Mouse (Mus musculus) midbrain, embryonic 16.5 days (tissue): ENCODE measurements around the gene Vcpkmt. TPM values are rescaled to one million over a fixed set of nuclear protein-coding genes. Genes with fewer than 3 reads are reported as not detected.

Experiments used
- ATAC-seq: fragments of 200-750 bp; cut with Nextera tagmentation; 2 replicates; pipeline ENCODE4 v1.8.0; 2017; ENCODE audit warnings: moderate TSS enrichment
- H3K27ac ChIP-seq: fragments of 300-500 bp; sonication (generic); 2 replicates; pipeline ENCODE4 v1.5.1; 2014; ENCODE audit warnings: mild to moderate bottlenecking, low read length, mixed read lengths
- H3K27me3 ChIP-seq: fragments of 300-500 bp; sonication (generic); 2 replicates; pipeline ENCODE4 v1.6.1; 2014; ENCODE audit warnings: low read depth, low read length, mixed read lengths; ENCODE audit not compliant: control insufficient read depth, insufficient read depth
- H3K36me3 ChIP-seq: fragments of 300-500 bp; sonication (generic); 2 replicates; pipeline ENCODE4 v1.6.1; 2014; ENCODE audit warnings: mild to moderate bottlenecking, low read length, moderate library complexity, mixed read lengths; ENCODE audit not compliant: control insufficient read depth, insufficient read depth
- H3K4me1 ChIP-seq: fragments of 300-500 bp; sonication (generic); 2 replicates; pipeline ENCODE4 v1.6.1; 2014; ENCODE audit warnings: mild to moderate bottlenecking, low read length, mixed read lengths; ENCODE audit not compliant: control insufficient read depth, insufficient read depth
- H3K4me2 ChIP-seq: fragments of 300-500 bp; sonication (generic); 2 replicates; pipeline ENCODE4 v1.6.1; 2014; ENCODE audit warnings: mild to moderate bottlenecking, low read length, mixed read lengths
- H3K4me3 ChIP-seq: fragments of 300-500 bp; sonication (generic); 2 replicates; pipeline ENCODE4 v1.5.1; 2014; ENCODE audit warnings: low read depth, mild to moderate bottlenecking, low read length, moderate library complexity, mixed read lengths
- H3K9ac ChIP-seq: fragments of 300-500 bp; sonication (generic); 2 replicates; pipeline ENCODE4 v1.6.1; 2014; ENCODE audit warnings: low read depth, low read length, mixed read lengths
- H3K9me3 ChIP-seq: fragments of 300-500 bp; sonication (generic); replicated peaks from 2 replicates; pipeline ENCODE4 v1.6.1; 2014; ENCODE audit warnings: mild to moderate bottlenecking, low read length, mixed read lengths; ENCODE audit not compliant: control insufficient read depth, poor library complexity, severe bottlenecking
- WGBS: fragments of 180-500 bp; shearing (Covaris S2); extraction: QIAGEN DNeasy Blood & Tissue Kit; methylation state at CpG from one replicate; pipeline ENCODE4 v1.1.7; 2014; 5-methylcytosine and 5-hydroxymethylcytosine counted together
- microRNA-seq: library from miRNA; unstranded; fragments of <30 nt; microRNA quantifications from one replicate; pipeline ENCODE4, GENCODE M21; 2017
- polyA plus RNA-seq: library from polyadenylated mRNA; unstranded; fragments of >200 nt; fragmentation: Nextera tagmentation; extraction: Ambion mirVana; gene quantifications from 2 replicates; pipeline ENCODE4 v1.2.1, GENCODE M21; 2015

Gene Vcpkmt
- polyA plus RNA-seq, 1 experiment from 2014 or later, result 30.5 TPM

- no peaks in the 10 kb centered on the region for H3K36me3 ChIP-seq
- no peak overlapping the region for H3K4me2 ChIP-seq
- no peaks in the 10 kb centered on the region for H3K9me3 ChIP-seq
- WGBS, result 86% methylated on average over 5 of the region's 5 CpGs
- peaks cover 2% of the 10 kb centered on the region; the same call in 1 of the 2 replicates for H3K4me1 ChIP-seq
- no peak overlapping the region for H3K4me3 ChIP-seq
- H3K9ac ChIP-seq, result no peak overlapping the region
- H3K27me3 ChIP-seq, result no peaks in the 10 kb centered on the region
- H3K27ac ChIP-seq, result no peak overlapping the region
- no peak for ATAC-seq
These were observed 49.6 kb downstream of the Vcpkmt start for GRCm38 (mm10) chr12:69533237-69533636.

GRCm38 (mm10) chr12:69532530-69532929 is 50.3 kb downstream of the Vcpkmt start:
- Histone ChIP-seq H3K27ac (no peak overlapping the region), H3K9ac (no peak overlapping the region), H3K4me1 (peaks cover 1% of the 10 kb centered on the region; the same call in 1 of the 2 replicates), H3K4me3 (no peak overlapping the region), H3K27me3 (no peaks in the 10 kb centered on the region), H3K9me3 (no peaks in the 10 kb centered on the region), H3K36me3 (no peaks in the 10 kb centered on the region), H3K4me2 (no peak overlapping the region)
- 89% methylated on average over 3 of the region's 3 CpGs for WGBS
- no peak for ATAC-seq

- 88% methylated on average over 4 of the region's 4 CpGs for WGBS
- no peaks in the 10 kb centered on the region for H3K36me3 ChIP-seq
- no peaks in the 10 kb centered on the region for H3K4me1 ChIP-seq
- no peak overlapping the region for H3K27ac ChIP-seq
- no peak overlapping the region for H3K4me2 ChIP-seq
- no peak for ATAC-seq
- H3K9ac ChIP-seq, result no peak overlapping the region
- no peak overlapping the region for H3K4me3 ChIP-seq
- H3K9me3 ChIP-seq, result no peaks in the 10 kb centered on the region
- no peaks in the 10 kb centered on the region for H3K27me3 ChIP-seq
These were observed 50.7 kb downstream of the Vcpkmt start for GRCm38 (mm10) chr12:69532091-69532490.

GRCm38 (mm10) chr12:69529694-69530403 is 53.0 kb downstream of the Vcpkmt start:
- Histone ChIP-seq H3K27me3 (no peaks in the 10 kb centered on the region), H3K4me1 (no peaks in the 10 kb centered on the region), H3K4me2 (no peak overlapping the region), H3K27ac (no peak overlapping the region), H3K4me3 (no peak overlapping the region), H3K9me3 (no peaks in the 10 kb centered on the region), H3K36me3 (no peaks in the 10 kb centered on the region), H3K9ac (no peak overlapping the region)
- WGBS, result 89% methylated on average over 13 of the region's 13 CpGs
- ATAC-seq, result no peak

- Histone ChIP-seq H3K9ac (no peak overlapping the region), H3K36me3 (no peaks in the 10 kb centered on the region), H3K4me1 (no peaks in the 10 kb centered on the region), H3K4me2 (no peak overlapping the region), H3K4me3 (no peak overlapping the region), H3K27ac (no peak overlapping the region), H3K27me3 (no peaks in the 10 kb centered on the region), H3K9me3 (no peaks in the 10 kb centered on the region)
- ATAC-seq, result no peak
- 93% methylated on average over 8 of the region's 8 CpGs for WGBS
These were observed 54.4 kb downstream of the Vcpkmt start for GRCm38 (mm10) chr12:69528275-69529032.

Small RNA genes lying within 50 kb of the gene (microRNA-seq; reads per million reads assigned to microRNA genes)
- gene Gm23018, result not detected

Other genes with a start within 250 kb of the Vcpkmt start
- 86.5 and 91.1 TPM in 2 replicates for gene Nemf, start 225.9 kb downstream of the Vcpkmt start, polyA plus RNA-seq
- gene Arf6, start 210.9 kb downstream of the Vcpkmt start, polyA plus RNA-seq, result 20.4 and 20.7 TPM in 2 replicates
- 0.88 and 0.99 TPM in 2 replicates for gene Gm9887, start 210.6 kb downstream of the Vcpkmt start, polyA plus RNA-seq
- 12.9 and 14.2 TPM in 2 replicates for gene Sos2, start 98.8 kb upstream of the Vcpkmt start, polyA plus RNA-seq
- gene L2hgdh, start 141.8 kb upstream of the Vcpkmt start, polyA plus RNA-seq, result 14.6 and 15.6 TPM in 2 replicates
- 35.9 and 41.6 TPM in 2 replicates for gene Atp5s, start 141.9 kb upstream of the Vcpkmt start, polyA plus RNA-seq
- 10.4 and 13.7 TPM in 2 replicates for gene Cdkl1, start 208.2 kb upstream of the Vcpkmt start, polyA plus RNA-seq